Mouse (Mus musculus): ENCODE results near the gene Cldn6. TPM values are rescaled to one million over a fixed set of nuclear protein-coding genes. Genes with fewer than 3 reads are reported as not detected.

The Cldn6 gene
- total RNA-seq, 2 experiments from 2014 or later, result not detected

DNA sequence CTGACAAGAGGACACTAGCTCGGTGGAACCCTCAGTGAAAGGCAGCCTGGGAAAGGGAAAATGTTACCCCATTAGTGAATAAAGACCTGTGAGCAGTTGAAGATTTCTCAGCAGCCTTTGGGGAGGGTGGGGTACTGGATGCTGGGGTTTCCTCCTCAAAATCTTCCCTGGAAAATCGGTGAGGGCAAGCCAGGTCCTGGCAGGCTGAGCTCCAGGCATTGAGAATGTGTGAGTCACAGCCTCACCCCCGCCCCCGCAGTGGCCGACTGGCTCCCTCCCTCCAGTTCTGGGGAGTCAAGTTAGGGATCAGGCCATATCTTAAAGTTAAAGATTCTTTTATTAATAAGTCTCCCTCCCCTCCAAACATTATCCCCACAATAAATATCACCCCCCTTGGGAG lies 3.9 kb upstream of the Cldn6 start:
- DNase-seq, result peak; percentile 68

DNA sequence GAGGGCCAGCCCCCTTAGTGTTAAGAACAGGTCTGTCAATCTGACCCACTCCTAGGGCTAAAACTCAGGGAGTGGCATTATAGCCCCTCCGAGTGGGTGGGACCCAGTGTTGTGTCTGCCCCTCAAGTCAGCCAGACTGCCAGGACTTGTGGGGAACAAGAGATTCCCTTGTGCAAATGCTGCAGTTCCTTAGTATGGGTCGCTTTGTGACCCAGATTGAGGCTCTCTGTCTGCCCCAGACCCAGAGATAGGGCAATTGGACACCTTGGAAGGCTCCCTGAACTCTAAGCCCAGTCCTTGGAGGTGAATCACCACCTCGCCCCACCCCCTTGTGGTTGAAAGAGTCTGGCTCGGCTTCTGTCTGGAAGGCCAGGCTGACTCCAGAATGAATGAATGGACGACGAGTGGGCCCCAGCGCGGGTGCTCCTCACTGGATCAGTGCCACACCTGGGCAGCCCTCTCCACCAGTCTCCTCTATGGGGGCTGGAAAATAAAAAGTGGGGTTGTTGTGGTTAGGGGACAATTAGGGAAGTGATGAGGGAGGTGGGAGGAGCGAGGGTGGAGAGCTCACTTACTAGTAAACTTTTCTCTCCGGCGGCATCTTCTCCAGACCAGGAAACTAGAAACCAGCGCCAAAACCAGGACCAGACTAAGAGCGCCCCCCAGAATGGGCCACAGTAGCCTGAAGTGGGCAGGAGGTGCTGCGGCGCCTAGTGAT lies 3.3 kb upstream of the Cldn6 start:
- DNase-seq, result peak; percentile 41

DNA sequence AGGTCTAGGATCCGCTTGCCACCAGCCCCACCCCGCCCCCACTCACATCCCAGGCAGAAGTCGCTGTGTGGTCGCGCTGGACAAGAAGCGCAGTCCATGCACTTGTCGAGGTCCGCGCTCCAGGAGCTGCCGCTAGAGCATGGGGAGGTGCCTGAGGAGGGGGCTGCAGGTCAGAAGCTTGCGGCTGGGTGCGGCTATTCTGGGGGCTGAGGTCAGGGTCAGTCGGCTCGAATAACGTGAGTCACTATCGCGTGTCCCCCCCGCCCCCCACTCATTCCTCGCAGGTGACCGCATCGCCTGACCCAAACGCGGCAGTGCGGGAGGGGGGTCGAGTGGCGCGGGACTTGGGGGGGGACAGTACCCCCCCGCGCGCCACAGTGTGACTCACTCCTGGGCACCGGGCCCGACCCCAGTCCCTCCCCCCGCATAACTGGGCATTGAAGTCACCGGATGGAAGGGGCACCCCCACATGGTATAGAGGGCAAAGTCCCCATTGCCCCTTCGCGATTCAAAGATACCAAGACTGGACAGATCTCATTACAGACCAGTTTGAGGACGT lies 2.5 kb upstream of the Cldn6 start:
- DNase-seq, result peak; percentile 42

DNA sequence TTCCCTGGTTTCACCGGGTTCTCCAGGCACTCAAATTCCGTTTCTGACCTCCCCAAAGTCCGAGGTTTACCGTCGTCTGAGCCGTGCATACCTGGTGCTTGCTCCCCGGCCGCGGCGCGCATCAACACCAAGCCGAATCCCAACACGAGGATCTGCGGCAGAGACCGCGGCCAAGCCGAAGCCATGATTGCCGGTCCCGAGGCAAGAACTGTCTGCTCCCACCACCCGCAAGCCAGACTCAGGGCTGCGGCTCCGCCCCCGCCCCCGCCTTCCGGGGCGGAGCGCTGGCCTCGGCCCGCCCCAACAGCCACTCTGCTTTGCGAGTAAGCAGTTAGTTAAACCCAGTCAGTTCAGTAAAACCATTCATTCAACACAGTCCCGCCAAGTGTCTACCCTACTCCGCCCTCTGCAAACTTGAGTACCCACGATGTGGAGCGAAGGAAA lies 1.8 kb upstream of the Cldn6 start, which contains the start of gene Tnfrsf12a:
Gene Tnfrsf12a, minus strand, starts transcription at position 233 of the 444 bp plus-strand sequence.
- peak; percentile 90 for DNase-seq

DNA sequence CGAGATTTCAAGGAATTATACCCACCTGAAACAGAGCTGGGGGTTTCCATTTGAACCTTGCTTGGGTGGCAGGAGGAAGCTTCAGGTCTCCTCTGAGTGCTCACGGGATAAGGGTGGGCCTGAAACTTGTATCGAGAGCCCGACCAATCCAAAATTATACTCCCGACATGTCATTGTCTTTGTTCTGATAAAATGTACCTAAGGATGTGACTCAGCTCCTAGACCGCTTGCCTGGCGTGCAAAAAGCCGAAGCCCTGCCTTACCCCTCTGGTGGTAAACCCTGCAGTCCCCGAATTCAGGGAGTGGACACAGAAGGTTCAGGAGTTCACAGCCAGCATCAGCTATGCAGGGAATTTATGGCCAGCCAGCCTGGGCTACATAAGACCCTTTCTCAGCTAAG lies 1.3 kb downstream of the Cldn6 start:
- no peak for DNase-seq

DNA sequence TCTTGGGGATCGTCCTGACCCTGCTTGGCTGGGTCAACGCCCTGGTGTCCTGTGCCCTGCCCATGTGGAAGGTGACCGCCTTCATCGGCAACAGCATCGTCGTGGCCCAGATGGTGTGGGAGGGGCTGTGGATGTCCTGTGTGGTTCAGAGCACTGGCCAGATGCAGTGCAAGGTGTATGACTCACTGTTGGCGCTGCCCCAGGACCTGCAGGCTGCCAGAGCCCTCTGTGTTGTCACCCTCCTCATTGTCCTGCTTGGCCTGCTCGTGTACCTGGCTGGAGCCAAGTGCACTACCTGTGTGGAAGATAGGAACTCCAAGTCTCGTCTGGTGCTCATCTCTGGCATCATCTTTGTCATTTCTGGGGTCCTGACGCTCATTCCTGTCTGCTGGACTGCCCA lies 2.0 kb downstream of the Cldn6 start:
- DNase-seq, result no peak

DNA sequence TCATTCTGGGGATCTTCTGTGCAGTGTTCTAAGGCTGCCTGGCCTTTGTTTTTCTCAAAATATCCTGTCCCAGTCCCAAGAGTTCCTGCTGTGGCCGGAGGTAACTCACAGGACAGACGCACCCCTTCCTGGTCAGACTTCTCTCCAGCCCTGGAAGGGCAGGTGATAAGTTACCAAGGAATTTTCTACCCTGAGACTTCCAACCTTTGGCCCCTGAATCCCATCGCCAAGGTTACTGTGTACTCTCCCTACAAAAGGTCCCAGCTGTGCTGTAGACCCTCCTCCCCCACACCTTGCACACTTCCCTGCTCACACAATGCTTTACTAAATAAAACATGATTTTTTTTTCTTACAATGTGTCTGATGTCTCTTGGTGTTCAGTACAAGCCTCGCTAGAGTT lies 3.0 kb downstream of the Cldn6 start:
- no peak for DNase-seq

DNA sequence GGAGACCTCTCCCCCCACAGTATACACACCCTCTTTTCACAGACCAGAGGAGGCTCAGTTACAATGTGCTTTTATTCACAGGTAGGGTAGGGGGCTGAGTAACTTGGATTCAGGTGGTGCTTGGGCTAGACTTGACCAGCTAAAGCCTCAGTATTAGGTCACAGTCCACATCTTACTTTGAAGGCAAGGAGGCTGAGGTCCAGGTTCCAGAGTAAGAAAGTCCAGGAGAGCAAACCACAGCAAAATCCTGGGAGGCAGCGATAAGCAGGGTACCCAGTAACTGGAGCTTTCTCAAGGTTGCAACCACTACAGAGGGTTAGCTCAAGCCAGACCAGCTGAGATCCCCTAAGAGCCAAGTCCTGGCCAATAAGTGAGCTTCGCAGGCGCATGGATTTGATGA lies 3.5 kb downstream of the Cldn6 start:
- DNase-seq, result no peak

DNA sequence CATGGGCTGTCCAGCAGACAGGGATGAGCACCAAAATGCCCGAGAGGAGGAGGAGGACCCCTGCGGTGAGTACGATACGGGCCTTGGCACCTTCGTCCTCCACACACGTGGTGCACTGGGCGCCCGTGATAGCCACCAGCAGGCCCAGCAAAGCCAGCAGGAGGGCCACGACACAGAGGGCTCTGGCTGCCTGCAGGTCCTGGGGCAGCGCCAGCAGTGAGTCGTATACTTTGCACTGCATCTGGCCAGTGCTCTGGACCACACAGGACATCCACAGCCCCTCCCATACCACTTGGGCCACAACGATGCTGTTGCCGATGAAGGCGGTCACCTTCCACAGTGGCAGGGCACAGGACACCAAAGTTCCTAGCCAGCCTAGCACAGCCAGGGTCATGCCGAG lies 4.2 kb downstream of the Cldn6 start:
- DNase-seq, result no peak

DNA sequence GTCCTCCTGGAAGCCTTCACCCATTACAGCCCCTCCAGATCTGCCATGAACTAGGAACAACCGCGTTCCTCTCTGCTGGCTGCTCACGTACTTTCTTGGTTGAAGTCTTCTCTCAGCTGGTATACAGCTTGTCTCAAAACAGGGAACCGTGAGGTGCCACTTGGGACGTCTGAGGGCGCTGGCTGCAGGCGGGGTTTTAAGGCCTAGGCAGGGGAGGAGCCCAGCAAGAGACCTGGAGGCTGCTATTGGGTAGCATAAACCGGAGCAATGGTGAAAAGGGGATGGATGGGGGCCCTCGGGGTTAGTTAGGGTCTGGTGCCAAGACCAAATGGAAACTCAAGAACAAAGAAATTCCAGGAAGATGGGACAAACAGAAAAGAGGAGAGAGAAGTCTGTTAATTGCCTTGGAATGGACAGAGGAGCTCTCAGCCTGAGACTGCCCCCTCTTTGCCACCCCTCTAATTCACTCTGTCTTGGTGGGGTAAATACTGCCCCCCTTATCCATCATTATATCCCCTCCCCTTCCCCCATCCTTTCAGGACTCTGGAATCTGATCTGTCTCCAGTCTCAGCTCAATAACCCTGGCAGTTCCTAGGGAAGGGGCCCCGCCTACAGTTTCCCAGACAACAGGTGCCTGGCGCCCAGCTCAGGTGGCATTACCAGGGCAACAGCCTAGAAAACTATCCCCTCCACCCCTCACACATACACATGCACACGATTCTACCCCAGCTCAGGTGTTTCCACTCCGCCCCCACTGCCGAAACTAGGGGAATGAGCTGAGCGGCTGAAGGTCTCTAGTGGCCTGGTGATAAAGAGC lies 5.0 kb downstream of the Cldn6 start, which contains the start of gene Cldn9:
Gene Cldn9, minus strand, starts transcription at position 171 of the 817 bp plus-strand sequence.
- DNase-seq, result no peak

DNA sequence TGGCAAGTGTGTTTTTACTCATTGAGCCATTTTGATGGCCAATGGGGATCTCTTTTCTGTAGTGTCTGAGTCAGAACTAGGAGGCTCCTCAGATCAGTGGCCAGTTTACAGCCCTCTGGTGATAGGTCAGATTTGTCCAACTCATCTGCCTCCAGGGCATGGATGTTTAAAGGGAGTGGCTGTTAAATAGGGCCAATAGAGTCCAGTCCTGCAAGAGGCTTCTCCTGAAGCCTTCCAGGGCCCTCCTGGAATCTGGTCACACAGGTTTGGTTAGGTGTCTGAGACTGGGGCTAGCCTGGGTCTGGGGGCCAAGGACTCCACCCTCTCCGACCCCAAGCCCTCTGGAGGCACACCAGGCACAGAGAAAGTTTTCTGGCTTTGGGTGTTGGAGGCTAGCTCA lies 15.4 kb downstream of the Cldn6 start:
- DNase-seq, result no peak

DNA sequence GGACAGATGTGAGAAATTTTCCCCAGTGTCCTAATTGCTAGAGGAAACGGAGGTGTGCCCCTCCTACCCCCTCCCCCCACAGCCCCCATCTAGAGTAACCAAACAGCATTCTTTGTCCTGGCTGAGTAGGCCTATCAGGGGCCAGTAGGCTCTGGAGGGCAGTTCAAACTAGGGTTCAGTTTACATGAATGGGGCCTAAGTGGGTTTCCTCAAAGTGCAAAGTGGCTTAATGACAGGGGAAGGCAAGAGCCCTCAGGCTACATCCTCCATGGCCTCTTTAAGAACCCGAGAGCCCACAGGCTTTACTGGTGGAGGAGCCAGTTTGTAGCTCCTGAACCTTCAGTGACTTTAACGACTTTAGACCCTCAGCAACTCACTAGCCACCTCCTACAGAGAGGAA lies 16.8 kb downstream of the Cldn6 start:
- no peak for DNase-seq

DNA sequence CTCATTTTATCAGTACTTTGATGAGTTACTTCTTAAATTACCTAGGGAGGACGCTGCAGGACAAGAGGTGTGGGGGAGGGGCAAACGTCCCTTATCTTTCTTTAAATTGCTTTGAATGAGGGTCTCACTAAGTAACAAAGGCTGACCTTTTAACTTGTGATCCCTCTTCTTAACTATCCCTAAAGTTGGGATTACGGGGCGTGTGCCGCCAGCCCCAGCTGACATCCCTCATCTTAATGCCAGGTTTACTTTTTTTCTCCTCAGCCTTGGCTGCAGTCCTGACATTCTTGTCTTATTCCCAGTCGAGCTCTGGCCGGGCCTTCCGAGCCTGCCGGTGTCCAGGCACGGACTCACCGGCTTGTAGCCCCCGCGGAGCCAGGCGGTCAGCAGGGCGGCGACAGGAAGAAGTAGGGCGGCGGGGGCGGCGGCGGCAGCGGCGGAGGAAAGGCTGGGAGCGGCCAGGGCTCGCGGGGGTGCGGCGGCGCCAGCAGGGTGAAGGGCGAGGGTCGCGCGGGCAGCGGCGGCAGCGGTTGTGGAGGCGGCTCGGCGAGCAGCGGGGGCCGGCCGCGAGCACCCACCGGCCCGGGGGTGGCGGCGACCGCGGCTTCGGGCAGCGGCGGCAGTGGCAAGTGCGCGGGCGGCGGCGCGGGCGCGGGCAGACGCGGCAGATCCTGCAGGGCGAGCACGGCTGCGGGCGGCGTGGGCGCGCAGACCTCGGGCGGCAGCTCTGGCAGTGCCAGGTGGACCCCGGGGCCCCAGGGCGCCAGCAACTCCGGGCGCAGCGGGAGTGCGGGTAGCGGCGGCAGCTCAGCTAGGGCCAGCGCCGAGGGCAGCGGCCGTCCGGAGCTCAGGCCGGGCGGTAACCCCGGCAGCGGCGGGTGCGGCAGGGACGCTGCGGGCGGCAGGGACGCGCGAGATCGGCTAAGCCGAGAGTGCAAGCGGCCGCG lies 20.4 kb downstream of the Cldn6 start:
- DNase-seq, result peak; percentile 61

DNA sequence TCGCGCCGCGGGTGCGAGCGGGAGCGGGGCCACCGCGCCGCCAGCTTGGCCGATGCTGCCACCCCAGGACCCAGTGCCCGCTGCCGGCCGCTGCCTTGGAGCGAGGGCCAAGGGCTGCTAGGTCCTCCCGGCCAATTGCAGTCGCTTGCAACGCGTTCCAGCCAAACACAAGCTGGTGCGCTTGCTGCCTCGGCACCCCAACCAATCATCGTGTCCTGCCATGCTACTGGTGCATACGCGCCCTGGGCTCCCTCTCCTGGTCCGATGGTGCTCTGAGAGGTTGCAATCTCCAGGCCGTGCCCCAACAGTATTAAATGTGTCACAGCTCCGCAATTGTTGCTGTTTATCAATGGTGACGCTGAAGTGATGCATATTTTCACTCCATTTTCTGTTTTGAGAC lies 21.0 kb downstream of the Cldn6 start:
- DNase-seq, result peak; percentile 92

DNA sequence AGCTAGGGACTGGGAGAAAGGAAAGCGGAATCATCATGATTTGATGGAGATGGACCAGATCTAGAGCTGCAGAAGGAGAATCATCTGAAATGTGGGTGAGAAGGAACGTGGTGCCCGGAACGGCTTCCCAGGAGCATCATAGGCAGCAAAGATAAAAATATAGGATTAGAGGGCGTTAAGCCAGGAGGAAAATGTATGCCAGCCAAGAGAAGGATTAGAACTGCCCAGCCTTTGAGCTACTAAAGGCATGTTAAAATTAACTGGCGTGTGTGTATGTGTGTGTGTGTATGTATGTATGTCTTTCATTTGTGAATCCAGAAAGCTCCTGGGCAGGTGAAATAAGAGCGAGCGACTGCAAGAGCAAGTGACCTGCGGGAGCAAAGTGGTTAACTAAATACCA lies 24.3 kb downstream of the Cldn6 start:
- no peak for DNase-seq

DNA sequence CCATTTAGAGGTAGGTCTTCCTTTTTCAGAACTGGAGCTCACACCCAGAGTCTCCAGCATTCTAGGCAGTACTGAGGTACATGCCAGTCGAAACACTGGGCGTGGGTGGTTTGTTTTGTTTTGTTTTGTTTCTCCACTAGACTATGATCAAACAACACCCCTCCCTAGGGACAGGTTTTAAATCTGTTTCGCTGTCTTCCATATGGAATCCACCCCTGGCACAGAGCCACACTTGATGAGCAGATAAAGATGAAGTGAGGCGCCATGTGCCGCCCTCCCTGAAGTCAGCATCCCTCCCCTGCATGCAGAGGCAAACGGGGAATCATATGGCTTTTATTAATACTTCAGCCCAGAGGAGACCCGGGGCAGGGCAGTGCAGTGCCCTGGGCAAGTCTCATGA lies 25.7 kb downstream of the Cldn6 start:
- no peak for DNase-seq

DNA sequence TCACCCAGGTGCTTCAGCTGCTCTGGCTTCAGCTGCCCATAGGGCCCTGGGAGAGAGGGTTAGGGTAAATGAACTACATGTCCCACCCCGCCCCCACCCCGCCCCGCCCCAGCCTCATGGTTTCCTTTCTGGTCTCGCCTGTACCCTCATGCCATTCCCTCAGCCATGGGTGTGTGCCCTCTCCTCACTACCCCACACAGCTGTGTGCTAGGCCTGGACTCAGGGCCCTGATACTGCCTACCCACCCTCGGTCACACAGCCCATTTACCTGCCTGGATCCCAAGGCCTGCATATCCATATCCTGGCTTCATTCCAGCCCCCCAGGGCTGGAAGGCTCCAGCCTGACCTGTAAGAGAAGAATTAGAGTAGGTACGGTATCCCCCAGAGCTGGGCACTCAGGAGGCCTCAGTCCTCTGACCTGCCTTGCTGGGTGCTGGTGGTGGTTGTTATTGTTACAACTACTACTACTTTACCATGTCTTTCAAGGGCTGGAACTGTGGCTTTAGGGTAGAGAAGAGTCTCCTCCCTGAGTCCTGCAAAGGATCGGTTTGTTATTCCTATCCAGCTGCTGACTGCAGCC lies 26.6 kb downstream of the Cldn6 start:
- no peak for DNase-seq

DNA sequence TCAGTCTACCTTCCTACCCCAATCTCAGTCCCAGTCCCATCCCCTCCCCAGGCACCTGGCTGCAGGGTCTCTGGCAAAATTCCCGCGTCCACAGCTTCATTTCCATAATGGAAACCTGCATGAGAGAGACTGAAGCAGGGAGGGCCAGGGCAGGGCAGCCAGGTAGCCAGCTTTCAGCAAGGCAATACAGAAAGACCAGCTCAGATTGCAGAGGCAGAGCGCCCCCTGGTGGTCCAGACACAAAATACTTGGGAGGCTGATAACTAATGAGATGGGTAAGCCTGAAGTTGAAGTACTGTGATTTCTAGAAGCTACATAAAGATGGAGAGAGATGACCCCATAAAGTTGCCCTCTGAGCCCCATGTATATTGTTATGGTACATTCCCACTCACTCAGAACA lies 27.2 kb downstream of the Cldn6 start:
- peak; percentile 41 for DNase-seq

DNA sequence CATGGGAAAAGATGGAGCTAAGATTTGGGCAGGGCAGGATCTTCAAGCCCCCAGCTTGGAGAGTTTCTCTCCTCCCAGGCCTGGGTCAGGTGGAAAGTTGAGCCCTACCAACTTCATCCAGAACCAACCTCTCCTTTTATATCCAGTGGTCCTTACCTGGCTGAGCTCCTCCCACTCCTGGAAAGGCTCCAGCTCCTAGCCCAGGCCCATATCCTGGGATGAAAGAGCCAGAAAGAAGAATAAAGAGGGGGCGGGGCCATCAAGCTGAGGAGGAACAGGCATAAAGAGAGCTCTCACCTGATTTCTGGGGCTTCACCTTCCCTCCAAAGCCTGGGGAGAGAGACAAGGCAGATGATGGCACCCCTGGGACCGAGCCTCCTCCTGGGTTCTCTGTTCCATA lies 38.0 kb downstream of the Cldn6 start:
- no peak for DNase-seq

DNA sequence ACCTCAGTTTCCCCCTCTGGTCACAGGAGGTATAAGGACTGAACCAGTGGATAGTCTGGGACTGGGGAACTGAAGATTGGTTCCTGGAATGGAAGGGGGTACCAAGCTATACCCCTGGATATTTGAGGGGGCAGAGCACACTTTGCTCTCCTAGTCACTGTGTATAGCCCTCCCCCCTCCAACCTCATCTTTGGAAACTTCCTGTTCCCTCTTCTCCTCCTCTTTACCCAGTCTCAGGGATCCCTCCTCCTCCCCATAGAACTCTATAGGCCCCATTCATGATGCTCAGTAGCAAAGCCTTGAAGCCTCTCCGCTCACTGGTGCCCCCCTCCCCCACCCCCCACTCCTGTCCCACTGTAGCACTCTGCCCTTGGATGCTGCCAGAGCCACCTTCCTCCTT lies 40.4 kb downstream of the Cldn6 start:
- no peak for DNase-seq

DNA sequence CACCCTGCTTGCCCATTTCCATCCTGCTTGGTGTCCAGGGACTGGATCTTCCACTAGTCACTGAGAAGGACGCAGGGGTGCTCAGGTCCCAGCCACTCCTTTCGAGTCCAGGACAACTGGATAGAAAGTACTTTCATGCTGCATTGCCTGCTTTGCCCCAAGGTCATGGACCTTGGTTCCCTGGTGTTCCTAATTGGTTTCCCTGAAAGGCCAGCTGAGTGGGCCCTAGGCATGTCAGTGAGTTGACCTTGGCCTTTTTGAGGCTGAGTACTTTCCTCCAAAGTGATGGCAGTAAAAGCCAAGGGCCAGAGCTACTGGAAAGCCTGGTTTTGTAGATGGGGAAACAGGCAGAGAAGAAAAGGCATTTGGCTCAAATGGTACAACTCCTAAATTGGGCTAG lies 42.8 kb downstream of the Cldn6 start:
- DNase-seq, result no peak
